Mouse (Mus musculus): Measurements from ENCODE around the gene Trim14.

DNA sequence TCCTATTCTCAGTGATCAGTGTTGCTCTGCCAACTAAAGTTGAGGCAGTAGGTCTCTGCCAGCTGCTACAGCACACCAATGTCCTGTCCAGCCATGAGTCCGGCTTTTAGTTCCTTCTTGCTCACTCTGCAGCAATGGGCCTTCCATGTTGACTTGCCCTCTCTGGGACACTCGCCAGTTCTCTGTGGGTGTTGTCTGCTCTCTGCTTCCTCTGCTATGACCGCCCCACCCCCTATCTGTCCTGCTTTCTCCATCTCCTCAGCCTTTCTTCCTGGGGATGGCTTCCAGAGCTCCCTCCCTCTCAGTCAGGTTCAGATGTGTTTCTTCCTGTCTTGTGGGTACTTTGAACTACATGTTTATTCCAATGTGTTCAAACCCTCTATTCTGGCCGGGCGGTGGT lies 48.6 kb downstream of the Trim14 start:
- no peak for TF ChIP-seq CTCF (IDR thresholded peaks at IDR 0.05; ENCODE audit: low read depth)
- TF ChIP-seq EP300 (optimal IDR thresholded peaks at IDR 0.05), result no peak
